Mouse (Mus musculus): ENCODE results near the gene Cadps.

The Cadps gene

GRCm38 (mm10) chr14:12388806-12389436 is 434.0 kb downstream of the Cadps start:
- DNase-seq (ENCODE audit: low spot score) = no peak

GRCm38 (mm10) chr14:12388192-12388795 is 434.6 kb downstream of the Cadps start:
- no peak for DNase-seq (ENCODE audit: low spot score)

- DNase-seq (ENCODE audit: low spot score) = no peak
Observed at GRCm38 (mm10) chr14:12387176-12387575, 435.7 kb downstream of the Cadps start.

GRCm38 (mm10) chr14:12377883-12378282 is 445.0 kb downstream of the Cadps start:
- DNase-seq (ENCODE audit: low spot score) = no peak

GRCm38 (mm10) chr14:12377289-12377688 is 445.6 kb downstream of the Cadps start:
- DNase-seq (ENCODE audit: low spot score) = no peak

- DNase-seq (ENCODE audit: low spot score) = no peak
Observed at GRCm38 (mm10) chr14:12375451-12375850, 447.4 kb downstream of the Cadps start.

GRCm38 (mm10) chr14:12350271-12350916 is 472.5 kb downstream of the Cadps start:
- DNase-seq (ENCODE audit: low spot score) = no peak

GRCm38 (mm10) chr14:12349334-12350090 is 473.4 kb downstream of the Cadps start:
- no peak for DNase-seq (ENCODE audit: low spot score)

- DNase-seq (ENCODE audit: low spot score) = no peak
Observed at GRCm38 (mm10) chr14:12348089-12348488, 474.8 kb downstream of the Cadps start, which contains the start of gene Fezf2. TSS of gene Fezf2 (minus strand) at chr14:12348189.

- no peak for DNase-seq (ENCODE audit: low spot score)
Observed at GRCm38 (mm10) chr14:12346865-12347600, 475.8 kb downstream of the Cadps start.

GRCm38 (mm10) chr14:12346011-12346864 is 476.6 kb downstream of the Cadps start:
- DNase-seq (ENCODE audit: low spot score) = no peak

GRCm38 (mm10) chr14:12345241-12345921 is 477.5 kb downstream of the Cadps start:
- no peak for DNase-seq (ENCODE audit: low spot score)

GRCm38 (mm10) chr14:12344746-12345240 is 478.1 kb downstream of the Cadps start:
- no peak for DNase-seq (ENCODE audit: low spot score)

GRCm38 (mm10) chr14:12344061-12344745 is 478.7 kb downstream of the Cadps start:
- DNase-seq (ENCODE audit: low spot score) = no peak

- no peak for DNase-seq (ENCODE audit: low spot score)
Observed at GRCm38 (mm10) chr14:12343451-12343941, 479.4 kb downstream of the Cadps start.

GRCm38 (mm10) chr14:12342458-12343131 is 480.3 kb downstream of the Cadps start:
- DNase-seq (ENCODE audit: low spot score) = no peak

GRCm38 (mm10) chr14:12341789-12342457 is 481.0 kb downstream of the Cadps start:
- no peak for DNase-seq (ENCODE audit: low spot score)
